ENCODE assay signal across 27 mouse cellular contexts in genomic region chr1:168545072-168545780, GRCm38 (mm10).
A peak's percentile ranks its signal among the peaks of the same experiment; 100 is the strongest.
DNase-seq lines count a peak whose midpoint lies in the region; ATAC-seq and TF ChIP-seq lines count a peak whose summit lies in the region.
"Had no signal": no experiment of that assay in that cellular context is flagged by ENCODE, and none has a peak within 500 bp of the region (broad histone marks: within the 10 kb centered on the region; RNA-seq: fewer than 3 reads in every experiment).

No protein-coding gene starts in this region.

- no peak overlapping the region for H3K9ac ChIP-seq in embryonic facial prominence, embryonic 14.5 days (ENCODE audit: low read depth, low read length)
- H3K9ac ChIP-seq: embryonic facial prominence, embryonic 15.5 days; heart, embryonic 13.5 days; liver, embryonic 12.5 days; liver, postnatal 0 days; midbrain, embryonic 12.5 days; neural tube, embryonic 13.5 days had no signal

- H3K36me3 ChIP-seq in kidney, adult 2 months (ENCODE audit: control insufficient read depth, insufficient read depth, low read length): no peaks in the 10 kb centered on the region
- H3K36me3 ChIP-seq in embryonic facial prominence, embryonic 14.5 days (ENCODE audit: control insufficient read depth, insufficient read depth, low read length): no peaks in the 10 kb centered on the region
- H3K36me3 ChIP-seq: embryonic facial prominence, embryonic 15.5 days; heart, embryonic 13.5 days; liver, embryonic 12.5 days; midbrain, embryonic 12.5 days; neural tube, embryonic 13.5 days had no signal

- H3K4me2 ChIP-seq in embryonic facial prominence, embryonic 14.5 days (ENCODE audit: low read depth, low read length): no peak overlapping the region
- H3K4me2 ChIP-seq: embryonic facial prominence, embryonic 15.5 days; heart, embryonic 13.5 days; liver, embryonic 12.5 days; midbrain, embryonic 12.5 days; neural tube, embryonic 13.5 days had no signal

- no peak overlapping the region for H3K27ac ChIP-seq in kidney, adult 2 months (ENCODE audit: insufficient read depth, low read depth, low read length)
- peak overlapping the region; percentile 21 for H3K27ac ChIP-seq in embryonic facial prominence, embryonic 14.5 days (replicated peaks; ENCODE audit: low read depth, low read length)
- H3K27ac ChIP-seq: embryonic facial prominence, embryonic 15.5 days; heart, embryonic 13.5 days; kidney, postnatal 0 days; liver, embryonic 12.5 days; midbrain, embryonic 12.5 days; neural tube, embryonic 13.5 days had no signal

- no peaks in the 10 kb centered on the region for H3K9me3 ChIP-seq in embryonic facial prominence, embryonic 14.5 days (ENCODE audit: control insufficient read depth, low read length)
- H3K9me3 ChIP-seq: embryonic facial prominence, embryonic 15.5 days; heart, embryonic 13.5 days; liver, embryonic 12.5 days; megakaryocyte, embryonic 14.5 days; midbrain, embryonic 12.5 days; neural tube, embryonic 13.5 days had no signal

- DNase-seq in kidney, adult 2 months: peak; percentile 8
- no peak for DNase-seq in kidney, adult 18-20 months
- peak; percentile 20 for DNase-seq in lung, postnatal 10 days
- DNase-seq in lung, postnatal 14 days: no peak
- DNase-seq in embryonic facial prominence, embryonic 14.5 days (ENCODE audit: low spot score): peak; percentile 63
- DNase-seq in urinary bladder, postnatal 4 days (ENCODE audit: low spot score in 2 of 2): no peak
- DNase-seq in left cerebral cortex, adult 8-10 months (ENCODE audit: low spot score in 2 of 2): no peak
- DNase-seq in frontal cortex, adult 2 months (ENCODE audit: extremely low spot score in 1 of 2, low spot score in 1 of 2): no peak
- DNase-seq: adrenal gland, postnatal 25 days; cerebellum, adult 11-12 months; cerebellum, adult 9-11 months; embryo, embryonic 11 days; heart, postnatal 14 days; kidney, adult 8-10 months; kidney, postnatal 4 days; left cerebral cortex, postnatal 4 days; liver, postnatal 0 days; right cerebral cortex, postnatal 14 days had no signal

- no peak overlapping the region for H3K4me3 ChIP-seq in kidney, adult 2 months (ENCODE audit: insufficient read depth, low read depth, low read length)
- H3K4me3 ChIP-seq in embryonic facial prominence, embryonic 14.5 days (ENCODE audit: low read depth, low read length): no peak overlapping the region
- H3K4me3 ChIP-seq: embryonic facial prominence, embryonic 15.5 days; heart, embryonic 13.5 days; liver, embryonic 12.5 days; megakaryocyte, embryonic 14.5 days; midbrain, embryonic 12.5 days; neural tube, embryonic 13.5 days had no signal

- no peak; the same call in 1 of the 2 replicates for ATAC-seq in embryonic facial prominence, embryonic 14.5 days (ENCODE audit: low read depth)
- ATAC-seq: forebrain, embryonic 16.5 days; hindbrain, embryonic 16.5 days; liver, embryonic 12.5 days; liver, postnatal 0 days had no signal

- no peak for TF ChIP-seq CTCF in kidney, adult 2 months (conservative IDR thresholded peaks at IDR 0.05; ENCODE audit: insufficient read depth, insufficient read length, low read depth, low read length)

- no peaks in the 10 kb centered on the region for H3K27me3 ChIP-seq in kidney, adult 2 months (replicated peaks; ENCODE audit: control insufficient read depth, insufficient read depth, low read length)
- H3K27me3 ChIP-seq in embryonic facial prominence, embryonic 14.5 days (replicated peaks; ENCODE audit: control insufficient read depth, insufficient read depth, low read length): no peaks in the 10 kb centered on the region
- H3K27me3 ChIP-seq: embryonic facial prominence, embryonic 15.5 days; liver, embryonic 12.5 days; midbrain, embryonic 12.5 days; neural tube, embryonic 13.5 days had no signal

- WGBS in kidney, adult 2 months: 80% methylated on average over 7 of the region's 7 CpGs
- 50% methylated on average over 7 of the region's 7 CpGs for WGBS in embryonic facial prominence, embryonic 14.5 days

- H3K4me1 ChIP-seq in kidney, adult 2 months (ENCODE audit: control insufficient read depth, insufficient read depth, low read length): no peaks in the 10 kb centered on the region
- peaks cover 11% of the 10 kb centered on the region for H3K4me1 ChIP-seq in embryonic facial prominence, embryonic 14.5 days (ENCODE audit: control insufficient read depth, insufficient read depth, low read length)
- H3K4me1 ChIP-seq: liver, embryonic 12.5 days; megakaryocyte, embryonic 14.5 days; neural tube, embryonic 13.5 days had no signal

- TF ChIP-seq POLR2A in kidney, adult 2 months (IDR thresholded peaks at IDR 0.05; ENCODE audit: low read depth, low read length): no peak

Comparison
In these comparisons a context has a peak if more than half of its experiments do, and no peak if none do; other contexts are left out.
1. DNase-seq: peak in kidney, adult 2 months (single experiment), lung, postnatal 10 days (single experiment) and embryonic facial prominence, embryonic 14.5 days (single experiment); none in kidney, adult 18-20 months (single experiment), lung, postnatal 14 days (single experiment), urinary bladder, postnatal 4 days (0 of 2), left cerebral cortex, adult 8-10 months (0 of 2) and frontal cortex, adult 2 months (0 of 2).